Mouse (Mus musculus): ENCODE measurements around the gene Mylk.

The Mylk gene

GRCm38 (mm10) chr16:34901611-34902293 is 156.7 kb downstream of the Mylk start:
- no peak for DNase-seq (ENCODE audit: low read depth, low spot score)

- DNase-seq (ENCODE audit: low read depth, low spot score): peak; percentile 60
Observed at GRCm38 (mm10) chr16:34902294-34902680, 157.3 kb downstream of the Mylk start.

- DNase-seq (ENCODE audit: low read depth, low spot score): no peak
Observed at GRCm38 (mm10) chr16:34902761-34903160, 157.8 kb downstream of the Mylk start.

- DNase-seq (ENCODE audit: low read depth, low spot score): no peak
Observed at GRCm38 (mm10) chr16:34904876-34905275, 159.9 kb downstream of the Mylk start.

GRCm38 (mm10) chr16:34909437-34909836 is 164.4 kb downstream of the Mylk start:
- DNase-seq (ENCODE audit: low read depth, low spot score): no peak

- no peak for DNase-seq (ENCODE audit: low read depth, low spot score)
Observed at GRCm38 (mm10) chr16:34917373-34917900, 172.4 kb downstream of the Mylk start.

- peak; percentile 57 for DNase-seq (ENCODE audit: low read depth, low spot score)
Observed at GRCm38 (mm10) chr16:34920182-34920581, 175.2 kb downstream of the Mylk start.

- no peak for DNase-seq (ENCODE audit: low read depth, low spot score)
Observed at GRCm38 (mm10) chr16:34920868-34921267, 175.9 kb downstream of the Mylk start.

- DNase-seq (ENCODE audit: low read depth, low spot score): no peak
Observed at GRCm38 (mm10) chr16:34921319-34921718, 176.3 kb downstream of the Mylk start.

GRCm38 (mm10) chr16:34923630-34924029 is 178.6 kb downstream of the Mylk start:
- no peak for DNase-seq (ENCODE audit: low read depth, low spot score)

GRCm38 (mm10) chr16:34924324-34924723 is 179.3 kb downstream of the Mylk start:
- DNase-seq (ENCODE audit: low read depth, low spot score): no peak

- DNase-seq (ENCODE audit: low read depth, low spot score): no peak
Observed at GRCm38 (mm10) chr16:34924937-34925618, 180.1 kb downstream of the Mylk start.

GRCm38 (mm10) chr16:34926531-34927435 is 181.8 kb downstream of the Mylk start:
- no peak for DNase-seq (ENCODE audit: low read depth, low spot score)

- no peak for DNase-seq (ENCODE audit: low read depth, low spot score)
Observed at GRCm38 (mm10) chr16:34929686-34930085, 184.7 kb downstream of the Mylk start.

- DNase-seq (ENCODE audit: low read depth, low spot score): no peak
Observed at GRCm38 (mm10) chr16:34930110-34930509, 185.1 kb downstream of the Mylk start.

- no peak for DNase-seq (ENCODE audit: low read depth, low spot score)
Observed at GRCm38 (mm10) chr16:34931306-34931705, 186.3 kb downstream of the Mylk start.

- DNase-seq (ENCODE audit: low read depth, low spot score): no peak
Observed at GRCm38 (mm10) chr16:34933173-34933572, 188.2 kb downstream of the Mylk start.

GRCm38 (mm10) chr16:34934486-34934885 is 189.5 kb downstream of the Mylk start:
- DNase-seq (ENCODE audit: low read depth, low spot score): no peak

GRCm38 (mm10) chr16:34935514-34936338 is 190.7 kb downstream of the Mylk start:
- peak; percentile 49 for DNase-seq (ENCODE audit: low read depth, low spot score)

GRCm38 (mm10) chr16:34936339-34936810 is 191.4 kb downstream of the Mylk start:
- no peak for DNase-seq (ENCODE audit: low read depth, low spot score)

- DNase-seq (ENCODE audit: low read depth, low spot score): no peak
Observed at GRCm38 (mm10) chr16:34937611-34938010, 192.6 kb downstream of the Mylk start.
